Mouse (Mus musculus) limb, embryonic 14.5 days (tissue): ENCODE data around the gene Wdr1. TPM values are rescaled to one million over a fixed set of nuclear protein-coding genes. Genes with fewer than 3 reads are reported as not detected.

Experiments used
- ATAC-seq: fragments of 200-750 bp; cut with Nextera tagmentation; 2 replicates; pipeline ENCODE4 v1.8.0; 2017; ENCODE audit warnings: low read depth, moderate number of reproducible peaks, moderate TSS enrichment; ENCODE audit not compliant: low FRiP score
- DNase-seq: peaks from one replicate; pipeline ENCODE4 v3.0.0-alpha.2; 2015; ENCODE audit warnings: low spot score
- H3K27ac ChIP-seq: fragments of 300-500 bp; sonication (generic); replicated peaks from 2 replicates; pipeline ENCODE4 v1.5.1; 2014; ENCODE audit warnings: low read depth, mild to moderate bottlenecking, low read length, moderate library complexity, mixed read lengths
- H3K27me3 ChIP-seq: fragments of 300-500 bp; sonication (generic); 2 replicates; pipeline ENCODE4 v1.6.1; 2014; ENCODE audit warnings: low read length, mixed read lengths; ENCODE audit not compliant: control insufficient read depth, insufficient read depth
- H3K36me3 ChIP-seq: fragments of 300-500 bp; sonication (generic); 2 replicates; pipeline ENCODE4 v1.6.1; 2014; ENCODE audit warnings: mild to moderate bottlenecking, low read length, moderate library complexity, mixed read lengths; ENCODE audit not compliant: control insufficient read depth, insufficient read depth
- H3K4me1 ChIP-seq: fragments of 300-500 bp; sonication (generic); 2 replicates; pipeline ENCODE4 v1.6.1; 2014; ENCODE audit warnings: antibody characterized with exemption, low read length, mixed read lengths; ENCODE audit not compliant: control insufficient read depth, insufficient read depth
- H3K4me2 ChIP-seq: fragments of 300-500 bp; sonication (generic); replicated peaks from 2 replicates; pipeline ENCODE4 v1.6.1; 2014; ENCODE audit warnings: low read depth, mild to moderate bottlenecking, low read length, moderate library complexity; ENCODE audit not compliant: severe bottlenecking
- H3K4me3 ChIP-seq: fragments of 300-500 bp; sonication (generic); replicated peaks from 2 replicates; pipeline ENCODE4 v1.5.1; 2014; ENCODE audit warnings: low read length
- H3K9ac ChIP-seq: fragments of 300-500 bp; sonication (generic); 2 replicates; pipeline ENCODE4 v1.6.1; 2014; ENCODE audit warnings: mild to moderate bottlenecking, low read depth, low read length, moderate library complexity; ENCODE audit not compliant: severe bottlenecking
- H3K9me3 ChIP-seq: fragments of 300-500 bp; sonication (generic); 2 replicates; pipeline ENCODE4 v1.6.1; 2016; ENCODE audit warnings: low read length; ENCODE audit not compliant: control insufficient read depth
- POLR2A ChIP-seq: fragments of 200-500 bp; IDR thresholded peaks from 2 replicates; pipeline ENCODE4 v1.8.0; 2012; ENCODE audit warnings: inconsistent platforms, mild to moderate bottlenecking, moderate library complexity, borderline replicate concordance; ENCODE audit not compliant: insufficient read depth, insufficient read length; ENCODE audit errors: extremely low read depth
- WGBS: fragments of 180-500 bp; shearing (Covaris S2); extraction: QIAGEN DNeasy Blood & Tissue Kit; methylation state at CpG from one replicate; pipeline ENCODE4 v1.1.7; 2014; 5-methylcytosine and 5-hydroxymethylcytosine counted together
- polyA plus RNA-seq, 2 experiments: library from polyadenylated mRNA; depleted of rRNA in 1 of 2; stranded (reverse) in 1 of 2; unstranded in 1 of 2; fragments of >200 nt; fragmentation: Nextera tagmentation in 1 of 2; extraction: Ambion mirVana in 1 of 2; gene quantifications; 2 replicates each; pipeline versions ENCODE4 v1.2.1 to v1.2.3; 2012 to 2014

Wdr1 gene
- polyA plus RNA-seq, 2 experiments = 136 to 231 TPM

DNA sequence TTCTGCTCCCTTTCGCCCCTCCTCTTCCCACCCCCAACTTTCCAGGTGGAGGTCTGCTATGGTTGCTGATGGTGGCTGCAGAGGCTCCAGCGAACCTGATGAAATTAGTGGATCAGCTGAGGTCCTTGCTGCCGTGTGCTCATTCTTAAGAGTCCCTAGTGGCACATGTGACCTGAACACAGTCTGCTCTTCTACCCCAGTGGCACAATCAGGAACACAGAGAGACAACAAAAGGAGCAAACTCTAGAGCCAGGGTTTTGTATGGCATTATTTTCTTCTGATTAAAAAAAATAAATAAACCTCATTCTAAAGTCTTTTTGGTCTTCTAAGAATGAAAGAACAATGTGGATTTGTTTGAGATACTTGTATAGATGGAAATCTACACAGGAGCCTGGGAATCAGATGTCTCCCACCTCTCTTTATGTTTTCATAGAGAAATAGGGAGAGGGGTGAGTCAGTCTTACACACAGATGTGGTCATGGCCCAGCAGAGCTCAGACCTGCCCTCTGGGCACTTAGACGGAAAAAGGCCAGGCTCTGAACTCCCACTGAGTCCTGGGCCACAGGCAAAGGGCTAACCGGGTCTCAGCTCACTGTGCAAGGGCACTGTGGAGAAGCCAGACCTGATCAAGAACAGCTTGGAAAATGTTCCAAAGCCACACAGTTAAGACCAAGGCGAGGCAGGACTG lies 58.1 kb downstream of the Wdr1 start:
- no peak overlapping the region for H3K27ac ChIP-seq
- no peak overlapping the region for H3K4me3 ChIP-seq
- H3K4me1 ChIP-seq = no peaks in the 10 kb centered on the region
- TF ChIP-seq POLR2A = no peak
- no peaks in the 10 kb centered on the region for H3K27me3 ChIP-seq
- no peak overlapping the region for H3K9ac ChIP-seq
- H3K4me2 ChIP-seq = no peak overlapping the region
- DNase-seq = no peak
- H3K36me3 ChIP-seq = no peaks in the 10 kb centered on the region
- no peak for ATAC-seq
- 38% methylated on average over 6 of the region's 6 CpGs for WGBS
- no peaks in the 10 kb centered on the region for H3K9me3 ChIP-seq

DNA sequence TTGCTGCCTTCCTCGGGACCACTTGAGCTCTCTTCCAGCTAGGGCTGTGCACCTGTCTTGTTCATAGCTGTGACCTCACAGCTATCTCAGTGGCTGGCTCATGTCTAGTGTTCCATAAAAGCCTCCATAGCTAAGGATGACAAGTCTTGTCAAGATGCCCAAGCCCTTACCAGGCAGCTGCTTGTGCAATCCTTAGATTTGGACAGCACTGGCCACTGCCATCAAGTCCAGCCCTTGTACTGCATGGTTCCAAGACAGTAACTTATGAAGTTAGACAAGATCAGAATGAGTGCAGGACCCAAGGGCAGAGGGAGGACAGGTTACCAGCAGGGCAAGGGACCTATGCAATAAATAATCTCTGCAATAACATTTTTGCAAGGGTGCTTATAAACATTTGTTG lies 58.9 kb downstream of the Wdr1 start:
- H3K27me3 ChIP-seq = no peaks in the 10 kb centered on the region
- no peaks in the 10 kb centered on the region for H3K9me3 ChIP-seq
- no peak overlapping the region for H3K4me2 ChIP-seq
- H3K27ac ChIP-seq = no peak overlapping the region
- no peak overlapping the region for H3K9ac ChIP-seq
- TF ChIP-seq POLR2A = no peak
- DNase-seq (no peak), ATAC-seq (no peak)
- no peaks in the 10 kb centered on the region for H3K4me1 ChIP-seq
- H3K36me3 ChIP-seq = no peaks in the 10 kb centered on the region
- no peak overlapping the region for H3K4me3 ChIP-seq
- WGBS = 83% methylated on average over 1 of the region's 1 CpGs

DNA sequence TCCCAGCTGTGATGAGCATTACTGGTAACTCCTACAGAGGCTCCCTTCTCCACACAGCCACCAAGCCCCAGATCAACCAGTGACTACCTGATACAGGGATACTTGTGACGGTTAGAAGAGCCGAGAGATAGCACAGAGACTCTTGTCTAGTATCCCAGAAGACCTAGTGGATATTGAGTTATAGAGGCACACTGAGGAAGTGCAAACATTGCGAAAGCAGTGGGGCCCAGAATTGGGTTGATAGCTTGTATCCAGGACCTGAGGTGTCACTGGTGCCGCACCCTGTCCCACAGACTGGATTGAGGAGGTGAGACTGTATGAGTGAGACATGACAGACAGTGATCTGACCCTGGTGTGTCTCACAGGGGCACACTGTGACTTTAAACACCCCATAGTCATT lies 60.0 kb downstream of the Wdr1 start, which contains the start of gene Slc2a9:
Slc2a9 (minus strand) TSS at position 152 of the 400 bp plus-strand sequence.
- H3K9ac ChIP-seq = no peak within 1 kb of the TSS
- H3K4me2 ChIP-seq = no peak within 1 kb of the TSS
- no peaks in the 10 kb centered on the region for H3K4me1 ChIP-seq
- WGBS = 83% methylated on average over 4 of the region's 4 CpGs
- no peak for TF ChIP-seq POLR2A
- no peak for ATAC-seq
- no peak for DNase-seq
- H3K9me3 ChIP-seq = no peaks in the 10 kb centered on the region
- H3K27ac ChIP-seq = no peak within 1 kb of the TSS
- no peaks in the 10 kb centered on the region for H3K27me3 ChIP-seq
- H3K36me3 ChIP-seq = no peaks in the 10 kb centered on the region
- no peak within 1 kb of the TSS for H3K4me3 ChIP-seq

DNA sequence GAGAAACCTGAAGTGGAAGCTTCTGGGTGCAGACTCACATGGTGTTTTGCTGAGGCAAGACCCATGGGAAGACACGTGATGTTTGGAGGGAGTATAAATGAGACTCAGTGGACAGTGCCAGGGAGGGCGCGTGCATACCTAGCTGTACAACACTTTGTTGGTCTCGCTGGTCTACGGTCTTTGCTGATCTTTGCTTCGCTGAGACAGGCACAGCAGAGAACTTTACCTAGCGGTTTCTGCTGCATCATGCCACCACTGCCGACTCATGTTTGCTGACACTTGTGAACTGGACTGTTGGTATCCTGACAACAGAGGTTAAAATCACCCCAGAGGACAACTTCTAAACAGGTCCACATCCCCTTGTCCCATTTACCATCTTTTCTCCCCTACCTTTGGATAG lies 63.0 kb downstream of the Wdr1 start:
- Histone ChIP-seq H3K9me3 (no peaks in the 10 kb centered on the region), H3K27me3 (no peaks in the 10 kb centered on the region), H3K4me1 (no peaks in the 10 kb centered on the region), H3K9ac (no peak overlapping the region), H3K27ac (no peak overlapping the region), H3K4me3 (no peak overlapping the region), H3K36me3 (no peaks in the 10 kb centered on the region), H3K4me2 (no peak overlapping the region)
- DNase-seq (no peak), ATAC-seq (no peak)
- WGBS = 91% methylated on average over 8 of the region's 8 CpGs
- TF ChIP-seq POLR2A = no peak

DNA sequence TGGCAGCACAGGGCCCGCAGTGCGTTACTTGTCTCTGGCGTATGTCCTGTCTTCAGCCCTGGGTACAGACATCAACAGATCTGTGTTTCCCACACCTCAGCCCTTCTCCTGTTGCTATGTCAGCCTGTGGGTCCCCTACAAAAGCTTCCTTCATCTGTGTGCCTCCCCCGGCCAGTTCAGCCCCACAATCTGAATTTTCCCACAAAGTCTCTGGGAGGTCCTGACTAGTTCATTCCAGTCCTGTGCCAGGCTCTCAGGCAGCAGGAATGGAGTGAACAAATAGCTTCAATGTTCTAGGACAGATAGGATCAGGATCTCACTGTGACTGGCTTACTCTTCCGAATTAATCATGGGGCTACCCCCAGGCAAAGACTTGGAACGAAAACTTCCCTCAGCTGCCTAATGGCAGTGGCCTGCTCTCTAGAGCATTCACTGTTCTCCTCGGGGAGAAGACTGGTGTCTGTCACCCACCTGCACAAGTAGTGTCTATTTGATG lies 63.7 kb downstream of the Wdr1 start:
- WGBS = 65% methylated on average over 7 of the region's 7 CpGs
- Histone ChIP-seq H3K4me2 (no peak overlapping the region), H3K4me3 (no peak overlapping the region), H3K9me3 (no peaks in the 10 kb centered on the region), H3K9ac (no peak overlapping the region), H3K36me3 (no peaks in the 10 kb centered on the region), H3K4me1 (no peaks in the 10 kb centered on the region), H3K27me3 (no peaks in the 10 kb centered on the region), H3K27ac (no peak overlapping the region)
- DNase-seq = no peak
- TF ChIP-seq POLR2A = no peak
- ATAC-seq = no peak; the same call in 1 of the 2 replicates
